8 mouse cellular contexts compared by ENCODE assay signal in the genomic region with DNA sequence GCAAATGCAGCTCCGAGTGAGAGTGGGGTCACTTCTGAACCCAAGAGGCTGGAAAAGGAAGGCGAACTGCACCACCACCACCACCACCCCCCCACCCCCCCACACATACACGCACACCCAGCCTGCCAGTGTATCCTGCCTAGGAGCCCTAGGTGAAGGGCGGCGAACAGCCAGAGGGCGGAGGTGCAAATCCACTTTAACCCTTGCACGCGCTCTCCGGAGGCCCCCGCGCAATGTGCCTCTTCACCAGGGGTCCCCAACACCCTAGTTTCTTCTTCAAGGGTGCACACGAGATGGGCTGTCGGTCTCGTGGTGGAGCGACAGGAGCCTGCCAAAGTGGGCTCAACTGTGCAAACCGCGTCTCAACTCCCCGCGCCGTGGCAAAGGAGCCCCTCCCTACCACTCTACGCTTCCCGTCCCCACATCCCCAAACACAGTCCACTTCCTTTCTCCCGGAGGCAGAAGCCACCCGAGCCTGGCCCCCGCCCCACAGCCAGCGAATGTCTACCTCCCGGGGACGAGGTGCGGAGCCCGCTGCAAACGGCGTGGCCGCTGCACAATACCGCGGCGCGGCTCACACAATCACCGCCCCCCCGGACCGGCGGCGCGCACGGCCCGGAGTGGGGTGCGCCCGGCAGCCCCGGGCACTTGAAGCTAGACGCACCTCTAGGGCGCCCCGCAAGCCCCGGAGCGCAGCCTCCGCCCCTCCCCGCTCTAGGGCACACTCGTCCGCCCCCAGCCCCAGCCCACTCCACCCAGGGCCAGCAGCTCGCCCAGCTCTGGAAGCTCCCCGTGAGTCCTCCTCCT. TPM values are rescaled to one million over a fixed set of nuclear protein-coding genes. Genes with fewer than 3 reads are reported as not detected.
DNase-seq lines count a peak whose midpoint lies in the region; ATAC-seq and TF ChIP-seq lines count a peak whose summit lies in the region.

No protein-coding gene starts in this region.

- no peaks in the 10 kb centered on the region for H3K27me3 ChIP-seq in kidney, embryonic 14.5 days (ENCODE audit: control insufficient read depth, insufficient read depth, low read length)

- no peaks in the 10 kb centered on the region for H3K9me3 ChIP-seq in kidney, embryonic 14.5 days (ENCODE audit: control insufficient read depth, low read length)

- H3K36me3 ChIP-seq in kidney, embryonic 14.5 days (ENCODE audit: control insufficient read depth, insufficient read depth, low read length), result no peaks in the 10 kb centered on the region

- 1% methylated on average over 58 of the region's 59 CpGs for WGBS in kidney, embryonic 14.5 days

- no peak for TF ChIP-seq CTCF in layer of hippocampus, adult 2 months (conservative IDR thresholded peaks at IDR 0.05)

- DNase-seq in layer of hippocampus, adult 2 months (ENCODE audit: low spot score in 2 of 2), result no peak
- no peak for DNase-seq in layer of hippocampus, adult 11-12 months (ENCODE audit: low spot score)
- DNase-seq in cerebellum, postnatal 14 days, result peak; percentile 40 to 60
- DNase-seq in heart, adult 9 months (ENCODE audit: low spot score in 2 of 2), result peak; percentile 28 to 53
- DNase-seq in lung, postnatal 10 days, result peak; percentile 63
- DNase-seq in right cerebral cortex, postnatal 14 days, result peak; percentile 46
- no peak for DNase-seq in layer of hippocampus, postnatal 10 days (ENCODE audit: low spot score in 2 of 2)

- H3K27ac ChIP-seq in layer of hippocampus, adult 2 months, result peak overlapping the region; percentile 94
- peak overlapping the region; percentile 94 for H3K27ac ChIP-seq in kidney, embryonic 14.5 days (ENCODE audit: low read depth, low read length)

- H3K4me1 ChIP-seq in kidney, embryonic 14.5 days (ENCODE audit: control insufficient read depth, insufficient read depth, low read length), result peaks cover 37% of the 10 kb centered on the region

- peak overlapping the region; percentile 85 for H3K4me2 ChIP-seq in kidney, embryonic 14.5 days (replicated peaks; ENCODE audit: low read depth, low read length)

- H3K9ac ChIP-seq in kidney, embryonic 14.5 days (ENCODE audit: low read depth, low read length), result peak overlapping the region; percentile 84

- peak overlapping the region; percentile 85 for H3K4me3 ChIP-seq in layer of hippocampus, adult 2 months
- peak overlapping the region; percentile 93 for H3K4me3 ChIP-seq in kidney, embryonic 14.5 days (ENCODE audit: low read length)

- peak; percentile 21 for ATAC-seq in kidney, embryonic 14.5 days (ENCODE audit: low FRiP score, low TSS enrichment)

RNA-seq across cellular contexts. Expression of a gene that starts 49.0 kb away (rescaled TPM):
- not detected for total RNA-seq in layer of hippocampus, adult 2 months (2021)
- not detected in 2 replicates for polyA plus RNA-seq in kidney, embryonic 14.5 days (2014; fragmentation: Nextera tagmentation; extraction: Ambion mirVana)
- total RNA-seq in layer of hippocampus, postnatal 10 days (2021), result not detected

Comparison
In these comparisons a context has a peak if more than half of its experiments do, and no peak if none do; other contexts are left out.
1. DNase-seq: peak in cerebellum, postnatal 14 days (2 of 2), heart, adult 9 months (2 of 2), lung, postnatal 10 days (single experiment) and right cerebral cortex, postnatal 14 days (single experiment); none in layer of hippocampus, adult 2 months (0 of 2), layer of hippocampus, adult 11-12 months (single experiment) and layer of hippocampus, postnatal 10 days (0 of 2).